Mouse (Mus musculus): ENCODE results near the gene Stxbp1.

The Stxbp1 gene

DNA sequence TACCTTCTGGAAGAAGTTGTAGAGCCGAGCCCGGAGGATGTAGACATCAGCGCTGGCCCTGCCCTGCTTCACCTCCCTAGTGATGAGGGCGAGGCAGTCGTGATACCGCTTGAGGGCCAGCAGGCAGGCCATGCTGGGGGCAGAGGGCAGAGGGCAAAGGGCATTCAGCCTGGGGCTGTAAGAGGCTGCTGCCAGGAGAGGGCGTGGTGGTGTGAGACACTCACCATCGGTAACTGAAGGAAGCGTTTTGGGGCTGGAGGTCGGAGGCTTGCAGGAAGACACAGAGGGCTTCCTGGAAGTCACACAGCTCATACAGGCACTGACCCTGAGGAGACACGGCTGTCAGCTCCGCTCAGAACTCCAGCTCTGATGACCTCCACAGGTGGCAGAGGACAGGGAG, 75.2 kb downstream of the Stxbp1 start:
- DNase-seq (ENCODE audit: low read depth, low spot score): no peak
- no peaks in the 10 kb centered on the region for H3K27me3 ChIP-seq (ENCODE audit: control insufficient read depth, insufficient read depth, low read length, poor library complexity, severe bottlenecking)
- no peaks in the 10 kb centered on the region for H3K36me3 ChIP-seq (ENCODE audit: control insufficient read depth, insufficient read depth, low read length, poor library complexity, severe bottlenecking)

- no peak for DNase-seq (ENCODE audit: low read depth, low spot score)
- Histone ChIP-seq H3K36me3 (ENCODE audit: control insufficient read depth, insufficient read depth, low read length, poor library complexity, severe bottlenecking) (no peaks in the 10 kb centered on the region), H3K27me3 (ENCODE audit: control insufficient read depth, insufficient read depth, low read length, poor library complexity, severe bottlenecking) (no peaks in the 10 kb centered on the region)
These were observed 77.5 kb downstream of the Stxbp1 start for GRCm38 (mm10) chr2:32769327-32770085.

GRCm38 (mm10) chr2:32768661-32769285, 78.3 kb downstream of the Stxbp1 start:
- no peak for DNase-seq (ENCODE audit: low read depth, low spot score)
- no peaks in the 10 kb centered on the region for H3K36me3 ChIP-seq (ENCODE audit: control insufficient read depth, insufficient read depth, low read length, poor library complexity, severe bottlenecking)
- H3K27me3 ChIP-seq (ENCODE audit: control insufficient read depth, insufficient read depth, low read length, poor library complexity, severe bottlenecking): no peaks in the 10 kb centered on the region

DNA sequence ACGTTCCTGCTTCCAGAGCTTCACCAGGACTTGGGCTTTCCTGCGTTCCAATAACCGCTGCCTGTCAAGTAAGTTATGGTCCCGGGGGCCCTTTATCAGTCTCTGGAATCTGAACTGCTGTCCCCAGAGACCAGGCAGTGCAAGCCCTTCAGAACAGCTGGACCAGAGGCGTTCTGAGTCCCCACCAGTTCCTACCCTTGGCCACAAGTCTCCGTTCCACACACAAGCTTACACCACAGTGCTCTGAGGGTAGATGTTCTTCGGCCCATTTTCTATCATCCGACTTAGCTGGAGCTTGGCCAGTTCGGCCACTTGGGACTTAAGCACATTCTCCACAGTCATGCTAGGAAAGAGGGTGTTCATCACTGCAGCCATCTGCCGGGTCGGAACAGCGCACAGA, 79.8 kb downstream of the Stxbp1 start:
- DNase-seq (ENCODE audit: low read depth, low spot score): no peak
- Histone ChIP-seq H3K36me3 (ENCODE audit: control insufficient read depth, insufficient read depth, low read length, poor library complexity, severe bottlenecking) (no peaks in the 10 kb centered on the region), H3K27me3 (ENCODE audit: control insufficient read depth, insufficient read depth, low read length, poor library complexity, severe bottlenecking) (no peaks in the 10 kb centered on the region)

DNA sequence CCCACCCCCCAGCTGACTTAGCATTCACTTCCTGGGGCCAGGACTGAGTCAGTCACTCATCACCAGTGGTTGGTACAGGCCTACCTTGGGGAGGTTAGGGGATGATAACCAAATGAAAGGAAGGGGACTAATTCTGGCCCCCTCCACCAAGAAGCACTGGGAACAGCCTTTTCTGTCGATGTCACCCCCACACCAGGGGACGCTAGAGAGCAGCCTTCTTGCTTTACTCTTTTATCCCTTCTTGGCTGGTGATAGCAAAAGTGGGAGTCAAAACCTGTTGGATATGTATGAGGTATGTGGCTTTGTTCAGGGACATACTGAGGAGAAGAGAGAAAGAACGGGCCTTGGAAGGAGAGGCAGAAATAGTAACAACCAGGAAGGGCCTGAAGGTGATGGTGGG, 83.7 kb downstream of the Stxbp1 start:
- H3K27me3 ChIP-seq (ENCODE audit: control insufficient read depth, insufficient read depth, low read length, poor library complexity, severe bottlenecking): no peaks in the 10 kb centered on the region
- DNase-seq (ENCODE audit: low read depth, low spot score): no peak
- no peaks in the 10 kb centered on the region for H3K36me3 ChIP-seq (ENCODE audit: control insufficient read depth, insufficient read depth, low read length, poor library complexity, severe bottlenecking)

- H3K27me3 ChIP-seq (ENCODE audit: control insufficient read depth, insufficient read depth, low read length, poor library complexity, severe bottlenecking): no peaks in the 10 kb centered on the region
- DNase-seq (ENCODE audit: low read depth, low spot score): no peak
- H3K36me3 ChIP-seq (ENCODE audit: control insufficient read depth, insufficient read depth, low read length, poor library complexity, severe bottlenecking): no peaks in the 10 kb centered on the region
These were observed 85.2 kb downstream of the Stxbp1 start for GRCm38 (mm10) chr2:32761859-32762258.

DNA sequence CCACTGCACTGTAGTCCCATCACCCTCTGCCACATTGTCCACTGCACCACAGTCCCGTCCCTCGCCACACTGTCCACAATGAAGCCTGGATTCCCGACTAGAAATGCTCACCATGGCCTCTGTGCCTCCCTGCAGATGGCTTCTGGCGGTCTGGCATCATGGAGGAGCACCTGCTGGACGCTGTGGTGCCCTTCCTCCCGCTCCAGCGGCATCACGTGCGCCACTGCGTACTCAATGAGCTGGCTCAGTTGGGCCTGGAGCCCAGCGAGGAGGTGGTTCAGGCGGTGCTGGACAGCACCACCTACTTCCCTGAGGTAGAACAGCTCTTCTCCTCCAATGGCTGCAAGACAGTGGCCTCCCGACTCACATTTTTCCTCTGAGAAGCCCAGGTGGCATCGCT, 85.7 kb downstream of the Stxbp1 start:
- H3K27me3 ChIP-seq (ENCODE audit: control insufficient read depth, insufficient read depth, low read length, poor library complexity, severe bottlenecking): no peaks in the 10 kb centered on the region
- no peaks in the 10 kb centered on the region for H3K36me3 ChIP-seq (ENCODE audit: control insufficient read depth, insufficient read depth, low read length, poor library complexity, severe bottlenecking)
- no peak for DNase-seq (ENCODE audit: low read depth, low spot score)

GRCm38 (mm10) chr2:32759001-32759400, 88.0 kb downstream of the Stxbp1 start:
- no peaks in the 10 kb centered on the region for H3K27me3 ChIP-seq (ENCODE audit: control insufficient read depth, insufficient read depth, low read length, poor library complexity, severe bottlenecking)
- DNase-seq (ENCODE audit: low read depth, low spot score): no peak
- H3K36me3 ChIP-seq (ENCODE audit: control insufficient read depth, insufficient read depth, low read length, poor library complexity, severe bottlenecking): peaks cover 6% of the 10 kb centered on the region

DNA sequence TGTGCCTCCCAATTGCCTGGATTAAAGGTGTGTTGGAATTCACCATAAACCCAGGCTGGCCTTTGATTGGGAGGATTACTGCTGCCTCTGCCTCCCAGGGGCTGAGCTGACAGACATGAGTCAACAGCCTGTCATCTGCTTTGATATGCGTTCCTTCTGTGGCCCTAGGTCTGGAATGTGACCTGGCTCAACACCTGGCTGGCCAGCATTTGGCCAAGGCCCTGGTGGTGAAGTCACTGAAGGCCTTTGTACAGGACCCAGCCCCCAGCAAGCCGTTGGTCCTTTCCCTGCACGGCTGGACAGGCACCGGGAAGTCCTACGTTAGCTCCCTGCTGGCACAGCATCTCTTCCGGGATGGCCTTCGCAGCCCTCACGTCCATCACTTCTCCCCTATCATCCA, 88.5 kb downstream of the Stxbp1 start:
- H3K36me3 ChIP-seq (ENCODE audit: control insufficient read depth, insufficient read depth, low read length, poor library complexity, severe bottlenecking): peaks cover 8% of the 10 kb centered on the region
- DNase-seq (ENCODE audit: low read depth, low spot score): no peak
- no peaks in the 10 kb centered on the region for H3K27me3 ChIP-seq (ENCODE audit: control insufficient read depth, insufficient read depth, low read length, poor library complexity, severe bottlenecking)

- DNase-seq (ENCODE audit: low read depth, low spot score): peak; percentile 98
- Histone ChIP-seq H3K36me3 (ENCODE audit: control insufficient read depth, insufficient read depth, low read length, poor library complexity, severe bottlenecking) (peaks cover 8% of the 10 kb centered on the region), H3K27me3 (ENCODE audit: control insufficient read depth, insufficient read depth, low read length, poor library complexity, severe bottlenecking) (no peaks in the 10 kb centered on the region)
These were observed 89.8 kb downstream of the Stxbp1 start, which contains the start of gene Tor2a for GRCm38 (mm10) chr2:32757056-32757845. Gene Tor2a, plus strand, starts transcription at chr2:32757234.

DNA sequence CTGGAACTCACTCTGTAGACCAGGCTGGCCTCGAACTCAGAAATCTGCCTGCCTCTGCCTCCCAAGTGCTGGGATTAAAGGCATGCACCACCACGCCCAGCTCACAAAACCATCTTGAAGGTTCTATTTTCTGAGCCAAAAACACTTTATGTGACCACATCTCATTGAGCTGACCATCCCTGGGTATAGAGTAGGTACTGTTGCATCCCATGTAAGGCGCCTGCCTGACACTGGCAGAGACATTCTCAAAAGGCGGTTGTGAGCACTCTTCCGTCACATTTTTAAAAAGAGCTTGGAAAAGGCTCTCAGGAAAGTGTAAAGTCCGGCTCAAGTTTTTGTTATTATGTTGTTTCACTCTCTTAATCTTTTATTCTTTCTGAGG, 90.4 kb downstream of the Stxbp1 start:
- H3K27me3 ChIP-seq (ENCODE audit: control insufficient read depth, insufficient read depth, low read length, poor library complexity, severe bottlenecking): no peaks in the 10 kb centered on the region
- peaks cover 10% of the 10 kb centered on the region for H3K36me3 ChIP-seq (ENCODE audit: control insufficient read depth, insufficient read depth, low read length, poor library complexity, severe bottlenecking)
- no peak for DNase-seq (ENCODE audit: low read depth, low spot score)

DNA sequence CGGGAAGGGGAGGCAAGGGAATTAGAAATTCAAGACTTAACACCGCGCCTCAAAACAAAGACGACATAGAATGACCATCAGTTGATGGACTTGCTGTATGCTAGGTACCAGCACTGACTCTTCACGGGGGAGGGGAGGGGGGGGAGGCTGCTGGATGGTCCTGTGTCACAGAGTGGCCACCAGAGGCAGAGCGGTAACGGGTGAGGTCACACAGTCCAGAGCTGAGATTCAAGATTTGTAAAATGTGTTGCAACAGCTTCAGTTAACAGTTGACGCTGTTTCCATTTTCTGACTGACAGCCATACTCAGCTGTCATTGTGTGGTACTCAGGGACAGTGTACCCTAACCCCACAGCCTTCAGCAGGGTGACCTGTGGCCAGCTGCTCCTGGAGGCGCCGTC, 94.9 kb downstream of the Stxbp1 start:
- DNase-seq (ENCODE audit: low read depth, low spot score): no peak
- Histone ChIP-seq H3K27me3 (ENCODE audit: control insufficient read depth, insufficient read depth, low read length, poor library complexity, severe bottlenecking) (no peaks in the 10 kb centered on the region), H3K36me3 (ENCODE audit: control insufficient read depth, insufficient read depth, low read length, poor library complexity, severe bottlenecking) (peaks cover 25% of the 10 kb centered on the region)

DNA sequence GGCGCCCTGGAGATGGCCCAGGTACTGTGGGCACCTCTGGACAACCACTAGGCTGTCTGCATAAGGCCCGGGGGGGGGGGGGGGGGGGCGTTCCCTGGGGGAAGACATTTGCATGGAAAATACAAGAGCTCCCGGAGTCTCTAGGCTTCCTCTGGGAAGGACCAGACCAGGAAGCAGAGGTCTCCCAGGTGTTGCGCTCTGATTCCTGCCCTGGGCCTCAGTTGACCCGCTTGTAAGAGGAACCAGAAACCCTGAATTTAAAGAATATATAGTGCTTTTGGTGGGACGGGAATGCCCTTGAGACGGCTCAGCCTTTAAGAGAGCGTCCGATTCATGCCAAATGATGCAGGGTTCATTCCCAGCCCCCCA, 95.4 kb downstream of the Stxbp1 start:
- Histone ChIP-seq H3K36me3 (ENCODE audit: control insufficient read depth, insufficient read depth, low read length, poor library complexity, severe bottlenecking) (peaks cover 29% of the 10 kb centered on the region), H3K27me3 (ENCODE audit: control insufficient read depth, insufficient read depth, low read length, poor library complexity, severe bottlenecking) (no peaks in the 10 kb centered on the region)
- no peak for DNase-seq (ENCODE audit: low read depth, low spot score)

- H3K27me3 ChIP-seq (ENCODE audit: control insufficient read depth, insufficient read depth, low read length, poor library complexity, severe bottlenecking): no peaks in the 10 kb centered on the region
- no peak for DNase-seq (ENCODE audit: low read depth, low spot score)
- H3K36me3 ChIP-seq (ENCODE audit: control insufficient read depth, insufficient read depth, low read length, poor library complexity, severe bottlenecking): peaks cover 29% of the 10 kb centered on the region
These were observed 96.0 kb downstream of the Stxbp1 start for GRCm38 (mm10) chr2:32750887-32751664.

Measured in splenic B cell, adult 2 months (primary cell).